Mouse (Mus musculus) myocyte (in vitro differentiated cells): ENCODE results near the gene Mlxip. TPM values are rescaled to one million over a fixed set of nuclear protein-coding genes. Genes with fewer than 3 reads are reported as not detected.

Experiments
- H3K27me3 ChIP-seq: one replicate; pipeline ENCODE4 v1.6.1; 2011; ENCODE audit not compliant: control insufficient read depth, insufficient read depth, insufficient read length
- H3K36me3 ChIP-seq: one replicate; pipeline ENCODE4 v1.6.1; 2011; ENCODE audit not compliant: control insufficient read depth, insufficient read depth
- H3K4me2 ChIP-seq: one replicate; pipeline ENCODE4 v1.6.1; 2011; ENCODE audit warnings: low read depth, control low read depth
- H3K4me3 ChIP-seq: one replicate; pipeline ENCODE4 v1.5.1; 2011; ENCODE audit warnings: mild to moderate bottlenecking, control low read depth, moderate library complexity
- H3K79me2 ChIP-seq: one replicate; pipeline ENCODE4 v1.6.1; 2011; ENCODE audit not compliant: control insufficient read depth, insufficient read depth
- H3ac ChIP-seq: one replicate; pipeline ENCODE4 v1.6.1; 2011; ENCODE audit not compliant: control insufficient read depth, insufficient read length
- CEBPB ChIP-seq: IDR thresholded peaks from 2 replicates; pipeline ENCODE4 v1.6.1; 2011; ENCODE audit warnings: mild to moderate bottlenecking, moderate library complexity; ENCODE audit not compliant: poor library complexity, insufficient read depth, severe bottlenecking
- E2F4 ChIP-seq: IDR thresholded peaks from one replicate; pipeline ENCODE4 v1.6.1; 2011; ENCODE audit warnings: mild to moderate bottlenecking, control low read depth, moderate library complexity; ENCODE audit not compliant: insufficient read depth
- MAX ChIP-seq: IDR thresholded peaks from one replicate; pipeline ENCODE4 v1.6.1; 2011; ENCODE audit warnings: low read depth, mild to moderate bottlenecking, control low read depth
- MYOD1 ChIP-seq, 3 experiments: IDR thresholded peaks; one replicate each; pipeline ENCODE4 v1.6.1; 2011; ENCODE audit warnings: control low read depth in 2 of 3, low read depth in 2 of 3, mild to moderate bottlenecking in 2 of 3, moderate library complexity in 1 of 3; ENCODE audit not compliant: insufficient read length in 2 of 3, control insufficient read depth in 1 of 3
- MYOG ChIP-seq, 3 experiments: IDR thresholded peaks; one replicate each; pipeline ENCODE4 v1.6.1; 2011; ENCODE audit warnings: control low read depth in 2 of 3, low read depth in 2 of 3, mild to moderate bottlenecking in 2 of 3; ENCODE audit not compliant: insufficient read length in 2 of 3, control insufficient read depth in 1 of 3, insufficient read depth in 1 of 3
- POLR2A ChIP-seq: IDR thresholded peaks from one replicate; pipeline ENCODE4 v1.6.1; 2011; ENCODE audit warnings: low read depth, mild to moderate bottlenecking, control low read depth, moderate library complexity; ENCODE audit not compliant: insufficient read length
- POLR2AphosphoS2 ChIP-seq: IDR thresholded peaks from one replicate; pipeline ENCODE4 v1.6.1; 2011; ENCODE audit warnings: low read depth, control low read depth; ENCODE audit not compliant: insufficient read length
- REST ChIP-seq: IDR thresholded peaks from one replicate; pipeline ENCODE4 v1.6.1; 2011; ENCODE audit warnings: mild to moderate bottlenecking, control low read depth, moderate library complexity; ENCODE audit not compliant: insufficient read depth, insufficient read length
- SRF ChIP-seq: IDR thresholded peaks from one replicate; pipeline ENCODE4 v1.6.1; 2011; ENCODE audit warnings: low read depth; ENCODE audit not compliant: control insufficient read depth, insufficient read length
- TCF12 ChIP-seq: IDR thresholded peaks from one replicate; pipeline ENCODE4 v1.6.1; 2011; ENCODE audit warnings: mild to moderate bottlenecking, control low read depth; ENCODE audit not compliant: poor library complexity, insufficient read depth, severe bottlenecking
- TCF3 ChIP-seq: IDR thresholded peaks from one replicate; pipeline ENCODE4 v1.6.1; 2011; ENCODE audit warnings: low read depth, control low read depth; ENCODE audit not compliant: insufficient read length
- USF1 ChIP-seq: IDR thresholded peaks from one replicate; pipeline ENCODE4 v1.6.1; 2011; ENCODE audit warnings: low read depth, mild to moderate bottlenecking, control low read depth, moderate library complexity
- polyA plus RNA-seq: library from polyadenylated mRNA; unstranded; fragments of >200 nt; fragmentation: generic; extraction: Trizol; gene quantifications from one replicate; pipeline ENCODE4 v1.2.1, GENCODE M21; 2012; ENCODE audit warnings: missing spikeins

Gene Mlxip
- polyA plus RNA-seq, 1 experiment = 6.0 TPM

GRCm38 (mm10) chr5:123427556-123427955, 33.0 kb downstream of the Mlxip start:
- TF ChIP-seq TCF3 (no peak), POLR2AphosphoS2 (no peak), MYOG (IDR thresholded peaks at IDR 0.05; ENCODE audit: control insufficient read depth in 1 of 3, insufficient read depth in 1 of 3, insufficient read length in 2 of 3, low read depth in 2 of 3) (no peak), MYOD1 (IDR thresholded peaks at IDR 0.05; ENCODE audit: control insufficient read depth in 1 of 3, insufficient read length in 2 of 3, low read depth in 2 of 3) (no peak), USF1 (no peak), REST (no peak), E2F4 (no peak), CEBPB (no peak), POLR2A (no peak), SRF (no peak), TCF12 (no peak), MAX (no peak)
- no peak overlapping the region for H3ac ChIP-seq
- no peaks in the 10 kb centered on the region for H3K27me3 ChIP-seq
- no peaks in the 10 kb centered on the region for H3K36me3 ChIP-seq
- no peaks in the 10 kb centered on the region for H3K79me2 ChIP-seq
- no peak overlapping the region for H3K4me2 ChIP-seq
- H3K4me3 ChIP-seq = no peak overlapping the region

DNA sequence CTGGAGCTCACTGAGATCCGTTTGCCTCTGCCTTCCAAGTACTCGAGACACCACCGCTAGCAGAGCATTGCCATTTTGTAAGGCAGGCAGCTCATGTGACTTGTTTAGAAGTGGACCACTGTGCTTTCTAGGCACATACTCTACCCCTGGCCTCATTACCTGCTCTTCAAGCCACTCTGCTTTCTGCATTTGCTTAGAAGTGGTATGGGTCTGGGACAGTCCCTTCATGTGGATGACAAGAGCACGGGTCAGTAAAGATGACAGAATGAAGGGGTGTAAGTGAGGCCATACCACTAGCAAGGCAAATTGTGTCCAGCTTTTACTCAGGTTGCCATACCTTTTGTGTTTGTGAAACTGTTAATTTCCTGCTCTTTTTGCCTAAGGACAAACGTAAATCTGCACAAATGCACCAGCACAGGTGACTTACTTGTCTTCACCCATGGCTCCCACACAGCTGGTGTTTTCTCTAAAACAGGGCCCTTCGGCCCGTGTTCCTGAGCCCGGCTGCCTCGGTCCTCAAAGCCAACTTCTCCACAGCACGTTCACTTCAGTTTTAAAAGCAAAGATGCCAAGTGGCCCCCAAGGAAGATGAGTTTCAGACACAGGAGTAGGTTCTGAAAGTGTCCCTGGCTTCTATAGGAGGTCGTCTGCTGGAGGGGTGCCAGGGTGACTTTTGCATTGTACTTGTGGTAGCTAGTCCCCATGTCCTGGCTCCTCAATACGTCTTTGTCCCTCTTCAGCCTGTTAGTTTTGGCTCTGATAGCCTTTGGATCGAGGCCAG, 37.1 kb downstream of the Mlxip start:
- no peaks in the 10 kb centered on the region for H3K27me3 ChIP-seq
- no peaks in the 10 kb centered on the region for H3K36me3 ChIP-seq
- no peak overlapping the region for H3K4me3 ChIP-seq
- H3ac ChIP-seq = no peak overlapping the region
- H3K79me2 ChIP-seq = no peaks in the 10 kb centered on the region
- H3K4me2 ChIP-seq = no peak overlapping the region
- TF ChIP-seq SRF (no peak), POLR2AphosphoS2 (no peak), USF1 (no peak), MYOD1 (IDR thresholded peaks at IDR 0.05; ENCODE audit: control insufficient read depth in 1 of 3, insufficient read length in 2 of 3, low read depth in 2 of 3) (no peak), E2F4 (no peak), TCF3 (no peak), MAX (no peak), REST (no peak), CEBPB (no peak), POLR2A (no peak), TCF12 (no peak), MYOG (IDR thresholded peaks at IDR 0.05; ENCODE audit: control insufficient read depth in 1 of 3, insufficient read depth in 1 of 3, insufficient read length in 2 of 3, low read depth in 2 of 3) (no peak)

GRCm38 (mm10) chr5:123432305-123432874, 37.8 kb downstream of the Mlxip start:
- no peaks in the 10 kb centered on the region for H3K79me2 ChIP-seq
- H3K4me2 ChIP-seq = no peak overlapping the region
- no peaks in the 10 kb centered on the region for H3K27me3 ChIP-seq
- H3K4me3 ChIP-seq = no peak overlapping the region
- H3K36me3 ChIP-seq = no peaks in the 10 kb centered on the region
- no peak overlapping the region for H3ac ChIP-seq
- TF ChIP-seq TCF3 (no peak), MYOG (IDR thresholded peaks at IDR 0.05; ENCODE audit: control insufficient read depth in 1 of 3, insufficient read depth in 1 of 3, insufficient read length in 2 of 3, low read depth in 2 of 3) (no peak), SRF (no peak), TCF12 (no peak)

DNA sequence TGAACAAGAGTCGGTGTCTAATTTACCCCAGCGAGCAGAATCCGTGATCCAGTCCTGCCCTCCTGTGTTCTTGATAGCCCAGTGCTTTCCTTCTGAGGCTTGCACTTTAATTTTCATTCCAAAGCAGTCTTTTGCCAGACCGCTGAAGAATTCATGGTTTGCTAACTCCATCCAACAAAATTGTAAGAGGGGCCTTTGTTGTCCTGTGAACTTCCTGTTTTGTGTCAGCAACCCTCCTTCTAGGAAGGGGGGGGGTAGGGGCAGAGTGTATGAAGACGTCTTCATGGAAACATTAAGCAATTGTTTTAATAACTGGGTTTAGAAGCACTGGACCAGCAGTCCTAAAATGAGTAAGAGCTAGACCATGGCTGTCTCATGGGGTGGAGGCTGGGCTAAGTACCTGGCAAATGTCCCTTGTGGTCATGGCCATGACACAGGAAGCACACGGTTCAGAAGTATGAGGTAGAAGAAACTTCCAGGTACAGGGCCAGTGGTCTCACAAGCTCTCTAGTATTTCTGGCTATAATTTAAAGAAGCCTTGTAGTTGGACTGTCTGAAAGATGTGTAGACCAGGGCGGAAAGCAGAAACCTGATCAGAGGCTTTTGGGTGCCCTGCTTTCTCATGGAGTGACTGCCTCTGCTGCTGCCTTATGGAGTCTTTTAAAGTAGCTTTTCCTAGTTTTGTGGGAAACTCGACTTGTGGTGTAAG, 41.6 kb downstream of the Mlxip start:
- H3K79me2 ChIP-seq = no peaks in the 10 kb centered on the region
- H3K4me2 ChIP-seq = no peak overlapping the region
- TF ChIP-seq CEBPB (no peak), MAX (no peak), TCF3 (no peak), MYOG (IDR thresholded peaks at IDR 0.05; ENCODE audit: control insufficient read depth in 1 of 3, insufficient read depth in 1 of 3, insufficient read length in 2 of 3, low read depth in 2 of 3) (no peak), POLR2AphosphoS2 (no peak), MYOD1 (IDR thresholded peaks at IDR 0.05; ENCODE audit: control insufficient read depth in 1 of 3, insufficient read length in 2 of 3, low read depth in 2 of 3) (no peak), TCF12 (no peak), REST (no peak), SRF (no peak), POLR2A (no peak), USF1 (no peak), E2F4 (no peak)
- H3K27me3 ChIP-seq = no peaks in the 10 kb centered on the region
- H3K36me3 ChIP-seq = no peaks in the 10 kb centered on the region
- H3K4me3 ChIP-seq = no peak overlapping the region
- no peak overlapping the region for H3ac ChIP-seq
